Mouse (Mus musculus) kidney, adult 2 months (tissue): ENCODE results near the gene Sphk2. TPM values are rescaled to one million over a fixed set of nuclear protein-coding genes. Genes with fewer than 3 reads are reported as not detected.

Source experiments
- DNase-seq: peaks from one replicate; pipeline ENCODE4 v3.0.0; 2021
- H3K27ac ChIP-seq: fragments of 200-500 bp; 2 replicates; pipeline ENCODE4 v1.5.1; 2012; ENCODE audit warnings: low read depth, low read length, control low read depth, inconsistent platforms; ENCODE audit not compliant: insufficient read depth
- H3K27me3 ChIP-seq: fragments of 200-500 bp; replicated peaks from 2 replicates; pipeline ENCODE4 v1.6.1; 2012; ENCODE audit warnings: mild to moderate bottlenecking, moderate library complexity, low read length, inconsistent platforms; ENCODE audit not compliant: control insufficient read depth, insufficient read depth
- H3K36me3 ChIP-seq: fragments of 200-500 bp; 2 replicates; pipeline ENCODE4 v1.6.1; 2012; ENCODE audit warnings: mild to moderate bottlenecking, moderate library complexity, low read length, inconsistent platforms; ENCODE audit not compliant: control insufficient read depth, insufficient read depth
- H3K4me1 ChIP-seq: fragments of 200-500 bp; 2 replicates; pipeline ENCODE4 v1.6.1; 2011; ENCODE audit warnings: low read length; ENCODE audit not compliant: control insufficient read depth, insufficient read depth
- H3K4me3 ChIP-seq: fragments of 200-500 bp; 2 replicates; pipeline ENCODE4 v1.5.1; 2011; ENCODE audit warnings: mild to moderate bottlenecking, low read depth, low read length, control low read depth; ENCODE audit not compliant: insufficient read depth
- CTCF ChIP-seq: fragments of 200-500 bp; conservative IDR thresholded peaks from 2 replicates; pipeline ENCODE4 v1.5.1; 2011; ENCODE audit warnings: low read depth, mild to moderate bottlenecking, control low read depth, low read length, moderate library complexity, mixed read lengths; ENCODE audit not compliant: insufficient read depth, insufficient read length
- POLR2A ChIP-seq: fragments of 200-500 bp; IDR thresholded peaks from one replicate; pipeline ENCODE4 v1.6.1; 2011; ENCODE audit warnings: low read depth, low read length, control low read depth
- WGBS: fragments of 180-500 bp; shearing (Covaris S2); methylation state at CpG from one replicate; pipeline ENCODE4 v1.1.7; 2018; 5-methylcytosine and 5-hydroxymethylcytosine counted together
- polyA plus RNA-seq: library from polyadenylated mRNA; depleted of rRNA; stranded (reverse); fragments of >200 nt; gene quantifications from 2 replicates; pipeline ENCODE4 v1.2.3, GENCODE M21; 2012

Gene Sphk2
- polyA plus RNA-seq, 1 experiment: 57.2 TPM

DNA sequence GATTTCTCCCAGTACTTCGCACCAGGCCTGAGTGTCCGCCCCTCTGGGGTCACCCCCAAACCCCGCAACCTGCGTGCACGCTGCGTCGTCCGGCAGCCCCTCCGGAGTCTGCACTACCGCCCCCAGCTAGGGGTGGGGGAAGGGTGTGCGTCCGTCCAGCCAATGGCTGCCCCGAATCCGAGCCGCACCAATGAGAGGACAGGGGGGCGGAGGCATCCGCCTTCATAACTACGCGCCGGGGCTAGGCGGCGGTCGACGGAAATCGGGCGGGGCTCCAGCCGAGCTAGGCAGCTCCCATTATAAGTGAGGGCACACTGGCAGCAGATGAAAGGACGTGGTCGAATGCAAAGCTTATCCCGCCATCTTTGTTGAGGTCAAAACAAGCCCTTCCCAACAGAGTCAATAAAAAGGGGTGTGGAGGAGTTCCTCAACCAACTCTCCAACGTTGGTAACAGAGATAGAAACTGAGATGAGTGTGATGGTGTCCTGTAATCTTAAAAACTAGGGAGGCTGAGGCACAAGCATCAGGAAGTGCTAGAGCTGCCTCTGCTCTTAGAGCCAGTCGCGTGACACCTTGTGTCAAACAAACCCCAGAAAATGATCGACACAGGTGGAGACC lies 2.6 kb downstream of the Sphk2 start, which contains the start of gene Rpl18:
Gene Rpl18 (plus strand): TSS at position 368 of the 619 bp plus-strand sequence.
- Histone ChIP-seq H3K4me3 (peak within 1 kb of the TSS; percentile 88), H3K36me3 (peaks cover 5% of the 10 kb centered on the region; the same call in 1 of the 2 replicates), H3K4me1 (peaks cover 32% of the 10 kb centered on the region), H3K27me3 (no peaks in the 10 kb centered on the region), H3K27ac (peak within 1 kb of the TSS; percentile 94)
- TF ChIP-seq POLR2A (peak; percentile 62), CTCF (no peak)
- 7% methylated on average over 34 of the region's 34 CpGs for WGBS
- peak; percentile 99 for DNase-seq

DNA sequence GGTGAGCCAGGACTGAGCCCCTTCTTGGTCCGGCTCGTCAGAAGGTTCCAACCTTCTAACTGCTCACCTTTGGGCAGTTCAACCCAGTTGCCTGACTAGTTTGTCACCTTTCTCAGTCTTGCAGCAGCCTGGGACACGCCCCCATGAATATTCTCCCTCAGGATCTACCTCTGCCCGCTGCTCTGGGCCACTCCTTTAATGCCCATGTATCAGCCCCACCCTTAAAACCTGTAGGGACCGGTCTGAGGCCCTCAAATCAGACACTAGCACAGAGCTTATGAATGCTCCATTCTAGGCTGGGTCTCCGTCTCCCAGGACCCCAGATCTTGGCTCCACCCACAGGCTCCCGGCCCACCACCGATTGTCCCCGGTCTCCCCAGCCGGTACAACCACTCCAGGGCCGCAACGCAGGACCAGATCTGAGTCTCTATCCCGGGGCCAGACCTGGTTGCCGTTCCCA lies 3.1 kb downstream of the Sphk2 start:
- peak; percentile 72 for DNase-seq
- Histone ChIP-seq H3K27me3 (no peaks in the 10 kb centered on the region), H3K4me1 (peaks cover 32% of the 10 kb centered on the region), H3K36me3 (peaks cover 10% of the 10 kb centered on the region; the same call in 1 of the 2 replicates), H3K4me3 (peak overlapping the region; percentile 88), H3K27ac (peak overlapping the region; percentile 94)
- 4% methylated on average over 14 of the region's 14 CpGs for WGBS
- no peak for TF ChIP-seq CTCF
- TF ChIP-seq POLR2A: no peak

DNA sequence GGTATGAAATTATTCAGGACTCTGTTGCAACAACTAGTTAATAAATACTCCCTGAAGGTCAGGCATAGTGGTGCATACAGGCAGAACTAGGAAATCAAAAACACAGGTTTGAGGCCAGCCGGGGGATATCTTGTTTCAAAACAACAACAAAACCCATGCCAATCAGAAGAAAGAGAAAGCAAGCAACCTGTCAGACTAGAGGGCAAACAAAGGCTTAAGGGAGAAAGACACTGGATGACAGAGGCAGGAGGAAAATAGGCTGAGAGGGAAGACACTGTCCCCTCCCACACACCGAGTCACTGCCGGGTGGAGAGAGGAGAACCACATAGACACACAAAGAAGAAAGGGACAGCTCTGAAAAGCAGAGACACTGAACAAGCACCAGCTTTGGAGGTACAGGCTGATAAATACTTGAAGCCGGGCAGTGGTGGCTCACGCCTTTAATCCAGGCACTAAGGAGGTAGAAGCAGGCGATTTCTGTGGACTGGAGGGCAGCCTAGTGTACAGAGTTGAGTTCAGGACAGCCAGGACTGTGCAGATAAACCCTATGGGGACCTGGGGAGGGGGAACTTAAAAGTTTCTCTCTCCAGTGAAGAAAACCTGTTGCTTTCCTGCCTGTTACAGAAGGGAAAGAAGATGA lies 3.8 kb downstream of the Sphk2 start:
- Histone ChIP-seq H3K36me3 (peaks cover 12% of the 10 kb centered on the region; the same call in 1 of the 2 replicates), H3K4me3 (peak overlapping the region; percentile 88), H3K27me3 (no peaks in the 10 kb centered on the region), H3K27ac (peak overlapping the region; percentile 94), H3K4me1 (peaks cover 31% of the 10 kb centered on the region)
- DNase-seq: peak; percentile 56
- 34% methylated on average over 6 of the region's 6 CpGs for WGBS
- TF ChIP-seq CTCF (no peak), POLR2A (no peak)

DNA sequence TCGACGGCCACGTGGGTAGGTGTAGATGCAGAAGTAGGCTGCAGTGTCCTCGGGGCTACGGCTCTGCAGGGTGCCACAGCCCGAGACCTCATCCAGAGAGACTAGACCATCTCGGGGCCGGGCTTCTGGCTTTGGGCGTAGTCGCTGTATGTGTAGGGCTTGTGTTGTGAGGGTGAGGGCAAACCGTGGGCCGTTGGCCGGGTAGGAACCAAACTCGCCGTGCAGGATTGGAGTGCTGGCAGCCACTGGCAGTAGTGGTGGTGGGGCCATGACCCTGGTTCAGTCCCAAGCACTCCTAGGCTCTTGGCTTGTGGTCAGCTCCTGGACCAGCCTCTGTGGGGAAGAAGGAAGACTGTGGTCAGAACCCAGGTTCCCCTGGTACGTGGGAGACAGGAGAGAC lies 4.4 kb downstream of the Sphk2 start:
- Histone ChIP-seq H3K4me3 (no peak overlapping the region; the same call in 1 of the 2 replicates), H3K27ac (peak overlapping the region; percentile 94)
- 75% methylated on average over 16 of the region's 16 CpGs for WGBS

DNA sequence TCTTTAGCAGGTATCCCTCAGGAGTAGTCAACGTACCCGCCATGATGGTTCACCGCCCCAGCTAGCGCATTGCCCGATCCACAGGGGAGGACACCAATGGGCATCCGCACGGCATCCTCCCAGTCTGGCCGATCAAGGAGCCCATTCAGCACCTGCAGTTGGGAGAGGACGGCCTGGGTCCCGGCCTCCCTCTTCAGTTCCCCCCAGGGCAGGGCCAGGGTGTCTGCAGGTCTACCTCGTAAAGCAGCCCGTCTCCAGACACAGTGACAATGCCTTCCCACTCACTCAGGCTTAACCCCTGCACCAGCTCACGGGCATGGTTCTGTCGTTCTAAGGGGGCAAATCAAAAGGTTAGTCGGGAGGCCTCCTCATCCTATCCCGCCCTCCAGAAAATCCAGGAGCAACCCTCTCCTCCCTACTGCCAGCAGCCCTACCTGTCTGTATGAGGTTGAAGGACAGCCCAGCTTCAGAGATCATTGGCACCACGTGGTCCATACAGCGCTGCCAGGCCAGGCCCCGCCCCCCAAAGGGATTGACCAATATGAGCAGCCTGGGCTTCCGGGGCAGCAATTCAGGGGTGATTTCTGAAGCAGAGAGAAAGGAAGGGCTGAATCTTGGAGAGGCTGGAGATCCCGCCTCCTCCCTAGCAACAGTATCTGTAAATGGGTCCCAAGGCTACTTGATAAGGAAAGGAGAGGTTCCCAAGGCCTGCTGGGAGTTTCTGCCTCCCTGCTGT lies 5.6 kb downstream of the Sphk2 start:
- peak; percentile 96 for DNase-seq
- TF ChIP-seq POLR2A (peak; percentile 41), CTCF (no peak)

More for the DNA sequence above, 4.4 kb downstream of the Sphk2 start:
- Histone ChIP-seq H3K4me1 (peaks cover 37% of the 10 kb centered on the region), H3K36me3 (peaks cover 15% of the 10 kb centered on the region; the same call in 1 of the 2 replicates), H3K27me3 (no peaks in the 10 kb centered on the region)
- DNase-seq: peak; percentile 52
- TF ChIP-seq CTCF (no peak), POLR2A (no peak)

DNA sequence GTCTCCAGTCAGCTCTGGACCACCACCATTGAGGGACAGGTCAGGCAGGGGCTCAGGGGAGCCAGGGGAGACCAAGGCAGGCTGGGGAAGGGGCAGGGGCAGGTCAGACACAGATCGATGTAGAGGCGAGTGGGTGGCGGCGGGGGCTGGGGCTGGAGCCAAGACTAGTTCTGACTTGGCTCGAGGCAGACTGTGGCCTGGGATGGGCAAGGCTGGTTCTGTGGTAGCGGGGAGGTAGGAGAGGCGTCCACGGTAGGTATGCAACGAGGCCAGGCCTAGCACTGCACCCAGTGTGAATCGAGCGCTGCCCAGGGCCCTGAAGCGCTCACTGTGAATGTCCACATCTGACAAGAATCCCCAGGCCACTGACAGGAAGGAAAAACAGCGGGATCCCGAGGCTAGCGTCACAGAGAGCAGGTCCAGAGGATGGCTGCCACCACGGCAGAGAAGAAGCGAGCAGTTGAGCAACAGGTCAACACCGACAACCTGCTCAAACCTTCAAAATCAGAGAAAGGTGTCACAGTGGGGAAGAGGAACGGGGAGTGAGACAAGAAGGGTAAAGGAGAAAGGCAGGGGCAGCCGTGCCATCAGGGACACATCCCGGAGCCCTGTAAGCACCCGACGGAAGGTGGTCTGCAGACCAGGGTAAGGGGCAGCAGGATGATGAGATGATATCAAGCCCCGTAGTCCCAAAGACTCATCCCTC lies 6.3 kb downstream of the Sphk2 start:
- peaks cover 46% of the 10 kb centered on the region for H3K4me1 ChIP-seq
- H3K36me3 ChIP-seq: peaks cover 16% of the 10 kb centered on the region; the same call in 1 of the 2 replicates
- 83% methylated on average over 24 of the region's 24 CpGs for WGBS
- TF ChIP-seq CTCF (no peak), POLR2A (peak; percentile 58)
- H3K27me3 ChIP-seq: no peaks in the 10 kb centered on the region
- peak; percentile 20 for DNase-seq
- no peak overlapping the region for H3K4me3 ChIP-seq
- no peak overlapping the region; the same call in 1 of the 2 replicates for H3K27ac ChIP-seq

More for the DNA sequence above, 5.6 kb downstream of the Sphk2 start:
- Histone ChIP-seq H3K4me3 (no peak overlapping the region), H3K27me3 (no peaks in the 10 kb centered on the region), H3K27ac (peak overlapping the region; percentile 94), H3K36me3 (peaks cover 16% of the 10 kb centered on the region; the same call in 1 of the 2 replicates), H3K4me1 (peaks cover 46% of the 10 kb centered on the region)
- WGBS: 65% methylated on average over 21 of the region's 21 CpGs
